Comparison of ENCODE assay signal across 18 mouse cellular contexts in the genomic region with DNA sequence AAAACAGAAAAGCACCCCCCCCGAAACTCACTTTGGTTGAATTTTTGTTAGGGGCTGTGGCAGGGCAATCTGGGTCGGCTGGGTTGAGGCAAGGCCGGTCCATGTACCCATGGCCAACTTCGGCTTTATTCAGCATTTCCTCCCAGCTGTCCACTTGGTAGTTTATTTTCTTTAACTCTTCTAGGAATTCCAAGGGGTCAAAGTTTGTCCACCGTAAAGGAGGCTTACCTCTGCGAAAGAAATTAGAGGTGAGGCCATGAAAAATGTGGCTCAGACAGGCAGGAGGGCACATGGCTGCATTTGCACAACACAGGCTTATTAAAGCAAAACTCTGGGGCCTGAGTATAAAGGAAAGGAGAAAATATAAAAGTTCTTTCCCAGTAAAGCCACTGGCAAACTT. TPM values are rescaled to one million over a fixed set of nuclear protein-coding genes. Genes with fewer than 3 reads are reported as not detected.
DNase-seq lines count a peak whose midpoint lies in the region; ATAC-seq and TF ChIP-seq lines count a peak whose summit lies in the region.
"Had no signal": no experiment of that assay in that cellular context is flagged by ENCODE, and none has a peak within 500 bp of the region (broad histone marks: within the 10 kb centered on the region; RNA-seq: fewer than 3 reads in every experiment).

No protein-coding gene starts in this region.

- H3K4me3 ChIP-seq in intestine, postnatal 0 days (ENCODE audit: low read depth, low read length), result no peak overlapping the region
- no peak overlapping the region for H3K4me3 ChIP-seq in intestine, embryonic 16.5 days (ENCODE audit: low read length)
- H3K4me3 ChIP-seq in left cerebral cortex, adult 2 months, result no peak overlapping the region
- H3K4me3 ChIP-seq in kidney, postnatal 0 days (replicated peaks; ENCODE audit: low read depth, low read length), result no peak overlapping the region
- H3K4me3 ChIP-seq: embryonic facial prominence, embryonic 13.5 days had no signal

- H3K27ac ChIP-seq in intestine, postnatal 0 days (ENCODE audit: low read depth, low read length), result no peak overlapping the region
- H3K27ac ChIP-seq in intestine, embryonic 16.5 days (ENCODE audit: low read length), result no peak overlapping the region
- H3K27ac ChIP-seq in left cerebral cortex, adult 2 months, result peak overlapping the region; percentile 32; the same call in 1 of the 2 replicates
- 0 out of 2 replicates have a peak overlapping the region, but pooled peaks have one; percentile 3 for H3K27ac ChIP-seq in kidney, postnatal 0 days
- H3K27ac ChIP-seq: embryonic facial prominence, embryonic 13.5 days; stomach, postnatal 0 days had no signal

- intact Hi-C loops in left cerebral cortex, adult 2 months (cut with DNase I), result no loop called here

- H3K4me2 ChIP-seq in intestine, postnatal 0 days (replicated peaks; ENCODE audit: low read depth), result 0 out of 2 replicates have a peak overlapping the region, but pooled peaks have one; percentile 21
- no peak overlapping the region for H3K4me2 ChIP-seq in intestine, embryonic 16.5 days (ENCODE audit: low read depth, low read length)
- no peak overlapping the region for H3K4me2 ChIP-seq in kidney, postnatal 0 days (ENCODE audit: low read length)
- H3K4me2 ChIP-seq: embryonic facial prominence, embryonic 13.5 days; liver, embryonic 11.5 days had no signal

- no peak for ATAC-seq in intestine, postnatal 0 days
- no peak for ATAC-seq in intestine, embryonic 16.5 days
- ATAC-seq in kidney, postnatal 0 days (replicated peaks; ENCODE audit: low FRiP score, low read depth), result no peak
- no peak for ATAC-seq in erythroid progenitor cell, adult 5-6 weeks (replicated peaks; ENCODE audit: low FRiP score, poor library complexity, severe bottlenecking)
- ATAC-seq: Patski had no signal

- 0 out of 2 replicates have a peak, but pooled peaks cover 2% of the 10 kb centered on the region for H3K4me1 ChIP-seq in intestine, postnatal 0 days (replicated peaks; ENCODE audit: control insufficient read depth, insufficient read depth, low read length)
- 0 out of 2 replicates have a peak, but pooled peaks cover 6% of the 10 kb centered on the region for H3K4me1 ChIP-seq in intestine, embryonic 16.5 days (ENCODE audit: control insufficient read depth, insufficient read depth, low read length)
- H3K4me1 ChIP-seq in kidney, postnatal 0 days (replicated peaks; ENCODE audit: insufficient read depth, low read length), result 0 out of 2 replicates have a peak, but pooled peaks cover 4% of the 10 kb centered on the region

- peaks cover 59% of the 10 kb centered on the region for H3K36me3 ChIP-seq in intestine, postnatal 0 days (ENCODE audit: control insufficient read depth, insufficient read depth)
- H3K36me3 ChIP-seq in intestine, embryonic 16.5 days (ENCODE audit: control insufficient read depth, insufficient read depth, low read length), result peaks cover 31% of the 10 kb centered on the region
- H3K36me3 ChIP-seq in kidney, postnatal 0 days (ENCODE audit: insufficient read depth, low read length), result peaks cover 44% of the 10 kb centered on the region

- TF ChIP-seq CTCF in intestine, postnatal 0 days (IDR thresholded peaks at IDR 0.05; ENCODE audit: low read depth), result no peak
- no peak for TF ChIP-seq CTCF in left cerebral cortex, adult 2 months (IDR thresholded peaks at IDR 0.05)
- no peak for TF ChIP-seq CTCF in kidney, postnatal 0 days (IDR thresholded peaks at IDR 0.05; ENCODE audit: low read depth)

- no peak overlapping the region for H3K9ac ChIP-seq in intestine, postnatal 0 days (ENCODE audit: low read depth, low read length)
- H3K9ac ChIP-seq in intestine, embryonic 16.5 days (ENCODE audit: low read depth, low read length), result no peak overlapping the region
- no peak overlapping the region for H3K9ac ChIP-seq in kidney, postnatal 0 days (ENCODE audit: low read depth, low read length)
- H3K9ac ChIP-seq: embryonic facial prominence, embryonic 13.5 days had no signal

- H3K9me3 ChIP-seq in intestine, postnatal 0 days (ENCODE audit: control insufficient read depth), result no peaks in the 10 kb centered on the region
- H3K9me3 ChIP-seq in intestine, embryonic 16.5 days (ENCODE audit: control insufficient read depth, low read length), result no peaks in the 10 kb centered on the region
- H3K9me3 ChIP-seq in kidney, postnatal 0 days (replicated peaks; ENCODE audit: low read length), result no peaks in the 10 kb centered on the region
- H3K9me3 ChIP-seq: embryonic facial prominence, embryonic 13.5 days had no signal

- WGBS in intestine, postnatal 0 days, result 45% methylated on average over 6 of the region's 6 CpGs
- 59% methylated on average over 6 of the region's 6 CpGs for WGBS in intestine, embryonic 16.5 days
- WGBS in kidney, postnatal 0 days, result 36% methylated on average over 6 of the region's 6 CpGs

- DNase-seq in embryo, embryonic 11 days, result peak; percentile 30
- DNase-seq in embryo, embryonic 10 days (ENCODE audit: low spot score), result no peak
- no peak for DNase-seq in left cerebral cortex, adult 2 months (ENCODE audit: extremely low spot score in 1 of 2, low spot score in 2 of 2)
- DNase-seq in left cerebral cortex, adult 11 months (ENCODE audit: low spot score), result no peak
- DNase-seq in kidney, postnatal 0 days (ENCODE audit: low spot score), result no peak
- DNase-seq: adrenal gland, adult 8-10 months; cerebellum, adult 9-10 months; layer of hippocampus, postnatal 36 days; left cerebral cortex, postnatal 4 days; lung, adult 18-20 months; lung, postnatal 36 days had no signal

- no peaks in the 10 kb centered on the region for H3K27me3 ChIP-seq in intestine, postnatal 0 days (replicated peaks; ENCODE audit: control insufficient read depth, insufficient read depth, low read length)
- no peaks in the 10 kb centered on the region for H3K27me3 ChIP-seq in intestine, embryonic 16.5 days (replicated peaks; ENCODE audit: control insufficient read depth, insufficient read depth, low read length)
- H3K27me3 ChIP-seq in kidney, postnatal 0 days (ENCODE audit: insufficient read depth, low read length), result no peaks in the 10 kb centered on the region
- H3K27me3 ChIP-seq: embryonic facial prominence, embryonic 13.5 days; Patski had no signal

RNA-seq across cellular contexts. Expression of gene Ptch1, which starts 29.9 kb away (rescaled TPM):
- polyA plus RNA-seq in intestine, postnatal 0 days (2015; fragmentation: Nextera tagmentation; extraction: Ambion mirVana), result 11.0 and 11.9 TPM in 2 replicates
- 24.5 and 25.5 TPM in 2 replicates for polyA plus RNA-seq in intestine, embryonic 16.5 days (2015; fragmentation: Nextera tagmentation; extraction: Ambion mirVana)
- total RNA-seq in left cerebral cortex, adult 2 months (2021), result 10 to 100 TPM; 53.5 to 58.2 TPM
- 10.7 and 12.2 TPM in 2 replicates for polyA plus RNA-seq in kidney, postnatal 0 days (2015; fragmentation: Nextera tagmentation; extraction: Ambion mirVana)
- 4.0 and 6.3 TPM in 2 replicates for total RNA-seq in erythroid progenitor cell, adult 5-6 weeks (2015; ENCODE audit: low replicate concordance)
- total RNA-seq in erythroid progenitor cell, adult 5-6 weeks (2017; ENCODE audit: low replicate concordance), result 1.6 and 2.6 TPM in 2 replicates

RNA-seq across cellular contexts. Expression of gene Fancc, which starts 46.4 kb away (rescaled TPM):
- 5.1 and 6.5 TPM in 2 replicates for polyA plus RNA-seq in intestine, postnatal 0 days (2015; fragmentation: Nextera tagmentation; extraction: Ambion mirVana)
- 15.4 and 19.0 TPM in 2 replicates for polyA plus RNA-seq in intestine, embryonic 16.5 days (2015; fragmentation: Nextera tagmentation; extraction: Ambion mirVana)
- total RNA-seq in left cerebral cortex, adult 2 months (2021), result 1 to 10 TPM; 7.8 to 8.3 TPM
- polyA plus RNA-seq in kidney, postnatal 0 days (2015; fragmentation: Nextera tagmentation; extraction: Ambion mirVana), result 16.2 and 16.7 TPM in 2 replicates
- total RNA-seq in erythroid progenitor cell, adult 5-6 weeks (2015; ENCODE audit: low replicate concordance), result 16.6 and 21.4 TPM in 2 replicates
- total RNA-seq in erythroid progenitor cell, adult 5-6 weeks (2017; ENCODE audit: low replicate concordance), result 24.1 and 25.2 TPM in 2 replicates

Comparison
In these comparisons a context has a peak if more than half of its experiments do, and no peak if none do; other contexts are left out.
1. H3K27ac ChIP-seq: peak in left cerebral cortex, adult 2 months (single experiment) and kidney, postnatal 0 days (single experiment); none in intestine, postnatal 0 days (single experiment) and intestine, embryonic 16.5 days (single experiment).